Mouse (Mus musculus) kidney, postnatal 0 days (tissue): ENCODE measurements around the gene Map4k1. TPM values are rescaled to one million over a fixed set of nuclear protein-coding genes. Genes with fewer than 3 reads are reported as not detected.

Experiments
- ATAC-seq: fragments of 200-750 bp; cut with Nextera tagmentation; replicated peaks from 2 replicates; pipeline ENCODE4 v1.8.0; 2017; ENCODE audit warnings: low read depth, moderate number of reproducible peaks, moderate TSS enrichment, moderate library complexity; ENCODE audit not compliant: low FRiP score
- DNase-seq: peaks from one replicate; pipeline ENCODE4 v3.0.0-alpha.2; 2016; ENCODE audit warnings: low spot score
- H3K27ac ChIP-seq: fragments of 300-500 bp; sonication (generic); 2 replicates; pipeline ENCODE4 v1.5.1; 2014; ENCODE audit warnings: mild to moderate bottlenecking
- H3K27me3 ChIP-seq: fragments of 300-500 bp; sonication (generic); 2 replicates; pipeline ENCODE4 v1.6.1; 2014; ENCODE audit warnings: low read length, mixed read lengths; ENCODE audit not compliant: insufficient read depth
- H3K36me3 ChIP-seq: fragments of 300-500 bp; sonication (generic); 2 replicates; pipeline ENCODE4 v1.6.1; 2014; ENCODE audit warnings: low read length, mixed read lengths; ENCODE audit not compliant: insufficient read depth
- H3K4me1 ChIP-seq: fragments of 300-500 bp; sonication (generic); replicated peaks from 2 replicates; pipeline ENCODE4 v1.6.1; 2014; ENCODE audit warnings: antibody characterized with exemption, low read length, mixed read lengths; ENCODE audit not compliant: insufficient read depth
- H3K4me2 ChIP-seq: fragments of 300-500 bp; sonication (generic); 2 replicates; pipeline ENCODE4 v1.6.1; 2014; ENCODE audit warnings: mild to moderate bottlenecking, low read length, moderate library complexity, mixed read lengths
- H3K4me3 ChIP-seq: fragments of 300-500 bp; sonication (generic); replicated peaks from 2 replicates; pipeline ENCODE4 v1.5.1; 2014; ENCODE audit warnings: low read depth, low read length
- H3K9ac ChIP-seq: fragments of 300-500 bp; sonication (generic); 2 replicates; pipeline ENCODE4 v1.6.1; 2014; ENCODE audit warnings: low read depth, low read length
- H3K9me3 ChIP-seq: fragments of 300-500 bp; sonication (generic); replicated peaks from 2 replicates; pipeline ENCODE4 v1.6.1; 2016; ENCODE audit warnings: low read length, inconsistent platforms, mixed read lengths
- CTCF ChIP-seq: IDR thresholded peaks from 2 replicates; pipeline ENCODE4 v1.5.1; 2016; ENCODE audit warnings: antibody characterized with exemption, low read depth, mild to moderate bottlenecking, moderate library complexity
- WGBS: fragments of 180-500 bp; shearing (Covaris S2); extraction: QIAGEN DNeasy Blood & Tissue Kit; methylation state at CpG from one replicate; pipeline ENCODE4 v1.1.7; 2014; 5-methylcytosine and 5-hydroxymethylcytosine counted together
- microRNA-seq: library from miRNA; unstranded; fragments of <30 nt; microRNA quantifications from one replicate; pipeline ENCODE4, GENCODE M21; 2016
- polyA plus RNA-seq: library from polyadenylated mRNA; unstranded; fragments of >200 nt; fragmentation: Nextera tagmentation; extraction: Ambion mirVana; gene quantifications from 2 replicates; pipeline ENCODE4 v1.2.1, GENCODE M21; 2015

The Map4k1 gene
- polyA plus RNA-seq, 1 experiment from 2014 or later, result 7.6 TPM

DNA sequence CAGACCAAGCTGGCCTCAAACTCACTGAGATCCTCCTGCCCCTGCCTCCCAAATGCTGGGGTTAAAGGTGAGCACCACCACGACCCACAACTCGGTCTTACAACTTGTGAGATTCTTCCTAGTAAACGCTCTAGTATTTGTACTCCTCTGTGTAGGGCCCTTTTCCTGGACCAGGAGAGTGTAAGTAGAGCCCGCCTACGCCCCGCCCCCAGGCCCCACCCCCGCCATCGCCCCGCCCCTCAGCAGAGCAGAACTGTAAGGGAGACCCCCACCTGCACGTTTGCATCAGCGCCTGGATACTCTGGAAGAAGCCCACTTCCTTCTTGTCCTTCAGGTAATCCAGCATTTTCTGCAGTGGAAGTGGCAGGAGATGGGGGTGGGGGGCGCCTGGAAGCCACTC is 64.7 kb downstream of the Map4k1 start:
- no peaks in the 10 kb centered on the region for H3K27me3 ChIP-seq
- H3K4me1 ChIP-seq, result peaks cover 12% of the 10 kb centered on the region; the same call in 1 of the 2 replicates
- H3K27ac ChIP-seq, result no peak overlapping the region
- no peaks in the 10 kb centered on the region for H3K9me3 ChIP-seq
- DNase-seq (no peak), ATAC-seq (0 out of 2 replicates have a peak, but pooled peaks have one; percentile 31)
- no peaks in the 10 kb centered on the region for H3K36me3 ChIP-seq
- TF ChIP-seq CTCF, result no peak
- H3K9ac ChIP-seq, result no peak overlapping the region
- no peak overlapping the region for H3K4me2 ChIP-seq
- 8% methylated on average over 12 of the region's 12 CpGs for WGBS
- no peak overlapping the region for H3K4me3 ChIP-seq

DNA sequence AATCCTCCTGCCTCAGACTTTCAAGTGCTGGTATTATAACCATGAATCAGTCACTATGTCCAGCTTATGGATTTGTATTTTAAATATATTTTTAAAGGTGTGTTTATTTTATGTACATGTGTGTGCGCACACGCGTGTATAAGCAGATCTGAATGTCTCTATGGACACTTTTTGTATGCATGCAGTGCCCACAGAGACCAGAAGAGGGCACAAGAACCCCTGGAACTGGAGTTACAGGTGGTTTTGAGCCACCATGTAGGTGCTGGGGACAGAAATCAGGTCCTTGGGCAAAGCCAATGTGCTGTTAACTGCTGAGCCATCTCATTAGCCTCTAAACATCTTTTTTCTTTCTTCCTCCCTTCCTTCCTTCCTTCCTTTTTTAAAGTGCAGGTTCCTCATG is 66.2 kb downstream of the Map4k1 start:
- Histone ChIP-seq H3K27me3 (peaks cover 10% of the 10 kb centered on the region; the same call in 1 of the 2 replicates), H3K9ac (no peak overlapping the region), H3K4me1 (peaks cover 9% of the 10 kb centered on the region; the same call in 1 of the 2 replicates), H3K27ac (no peak overlapping the region), H3K4me3 (no peak overlapping the region), H3K4me2 (no peak overlapping the region), H3K36me3 (no peaks in the 10 kb centered on the region), H3K9me3 (no peaks in the 10 kb centered on the region)
- no peak for ATAC-seq
- WGBS, result 93% methylated on average over 3 of the region's 3 CpGs
- no peak for DNase-seq
- peak; percentile 37; the same call in 1 of the 2 replicates for TF ChIP-seq CTCF

- ATAC-seq, result no peak
- no peak for TF ChIP-seq CTCF
- Histone ChIP-seq H3K9me3 (no peaks in the 10 kb centered on the region), H3K4me3 (no peak overlapping the region), H3K27me3 (peaks cover 14% of the 10 kb centered on the region), H3K9ac (no peak overlapping the region), H3K4me2 (no peak overlapping the region), H3K4me1 (peaks cover 8% of the 10 kb centered on the region; the same call in 1 of the 2 replicates), H3K27ac (no peak overlapping the region), H3K36me3 (no peaks in the 10 kb centered on the region)
- 80% methylated on average over 11 of the region's 11 CpGs for WGBS
- no peak for DNase-seq
These were observed 66.8 kb downstream of the Map4k1 start for GRCm38 (mm10) chr7:29048615-29049014.

DNA sequence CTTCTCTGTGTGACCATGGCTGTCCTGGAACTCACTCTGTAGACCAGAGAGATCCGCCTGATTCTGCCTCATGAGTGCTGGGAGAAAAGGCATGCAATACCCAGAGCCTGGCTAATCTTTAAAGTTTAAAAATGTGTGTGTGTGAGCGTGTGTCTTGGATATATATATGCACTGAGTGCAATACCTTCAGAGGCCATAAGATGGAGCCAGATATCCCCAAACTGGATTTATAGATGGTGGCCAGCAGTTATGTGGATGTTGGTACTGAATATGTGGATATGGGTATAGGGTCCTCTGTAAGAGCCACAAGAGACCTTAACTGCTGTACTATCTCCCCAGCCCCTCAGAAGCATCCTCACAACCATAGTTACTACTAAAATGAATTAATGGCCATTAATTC is 68.9 kb downstream of the Map4k1 start:
- ATAC-seq (no peak), DNase-seq (peak; percentile 75)
- Histone ChIP-seq H3K9me3 (no peaks in the 10 kb centered on the region), H3K4me2 (no peak overlapping the region), H3K27me3 (peaks cover 23% of the 10 kb centered on the region), H3K27ac (no peak overlapping the region), H3K9ac (no peak overlapping the region), H3K4me3 (no peak overlapping the region), H3K36me3 (no peaks in the 10 kb centered on the region), H3K4me1 (no peaks in the 10 kb centered on the region)
- WGBS, result 65% methylated on average over 2 of the region's 2 CpGs
- TF ChIP-seq CTCF, result peak; percentile 79

- Histone ChIP-seq H3K9ac (no peak overlapping the region), H3K27me3 (peaks cover 23% of the 10 kb centered on the region), H3K9me3 (no peaks in the 10 kb centered on the region), H3K4me2 (peak overlapping the region; percentile 34; the same call in 1 of the 2 replicates), H3K36me3 (no peaks in the 10 kb centered on the region), H3K27ac (no peak overlapping the region), H3K4me1 (no peaks in the 10 kb centered on the region), H3K4me3 (0 out of 2 replicates have a peak overlapping the region, but pooled peaks have one; percentile 1)
- no peak for TF ChIP-seq CTCF
- WGBS, result 4% methylated on average over 19 of the region's 19 CpGs
- ATAC-seq (no peak), DNase-seq (no peak)
These were observed 71.0 kb downstream of the Map4k1 start for GRCm38 (mm10) chr7:29052821-29053220.

Small RNA genes within 50 kb of the gene (microRNA-seq; reads per million reads assigned to microRNA genes)
- gene Gm44408, result not detected

Other genes starting within 250 kb of the Map4k1 start
- 143 and 151 TPM in 2 replicates for gene Mrps12, start 240.2 kb upstream of the Map4k1 start, polyA plus RNA-seq
- gene Sars2, start 240.1 kb upstream of the Map4k1 start, polyA plus RNA-seq, result 20.2 and 21.5 TPM in 2 replicates
- gene Ccer2, start 225.9 kb upstream of the Map4k1 start, polyA plus RNA-seq, result not detected in 2 replicates
- gene Sirt2, start 215.3 kb upstream of the Map4k1 start, polyA plus RNA-seq, result 54.1 and 60.2 TPM in 2 replicates
- gene Nfkbib, start 214.5 kb upstream of the Map4k1 start, polyA plus RNA-seq, result 42.2 and 43.7 TPM in 2 replicates
- gene Rinl, start 193.1 kb upstream of the Map4k1 start, polyA plus RNA-seq, result 5.2 and 6.3 TPM in 2 replicates
- 232 TPM in 2 replicates for gene Hnrnpl, start 173.5 kb upstream of the Map4k1 start, polyA plus RNA-seq
- 330 and 348 TPM in 2 replicates for gene Ech1, start 156.8 kb upstream of the Map4k1 start, polyA plus RNA-seq
- 10.8 and 10.9 TPM in 2 replicates for gene Lgals4, start 148.2 kb upstream of the Map4k1 start, polyA plus RNA-seq
- 1.3 and 1.7 TPM in 2 replicates for gene Lgals7, start 118.2 kb upstream of the Map4k1 start, polyA plus RNA-seq
- gene Capn12, start 100.6 kb upstream of the Map4k1 start, polyA plus RNA-seq, result 0.34 and 0.47 TPM in 2 replicates
- gene Actn4, start 19.7 kb upstream of the Map4k1 start, polyA plus RNA-seq, result 255 and 280 TPM in 2 replicates
- gene Eif3k, start 186 bp upstream of the Map4k1 start, polyA plus RNA-seq, result 467 and 479 TPM in 2 replicates
- gene Ryr1, start 143.1 kb downstream of the Map4k1 start, polyA plus RNA-seq, result 0.15 and 0.17 TPM in 2 replicates
- gene Rasgrp4, start 152.8 kb downstream of the Map4k1 start, polyA plus RNA-seq, result 0.49 and 1.2 TPM in 2 replicates
- gene Fam98c, start 174.2 kb downstream of the Map4k1 start, polyA plus RNA-seq, result 27.3 and 30.0 TPM in 2 replicates
- gene Ggn, start 188.2 kb downstream of the Map4k1 start, polyA plus RNA-seq, result 0.70 and 0.71 TPM in 2 replicates
- 1.6 and 2.3 TPM in 2 replicates for gene Spred3, start 188.4 kb downstream of the Map4k1 start, polyA plus RNA-seq
- 296 and 298 TPM in 2 replicates for gene Psmd8, start 198.7 kb downstream of the Map4k1 start, polyA plus RNA-seq
- 0.51 and 0.53 TPM in 2 replicates for gene Catsperg1, start 232.0 kb downstream of the Map4k1 start, polyA plus RNA-seq